Mouse (Mus musculus): ENCODE measurements around the gene Cux2.

- TF ChIP-seq USF1 (IDR thresholded peaks at IDR 0.05; ENCODE audit: low read depth, low read length) (no peak), CHD2 (IDR thresholded peaks at IDR 0.05; ENCODE audit: low read length) (no peak), E2F4 (IDR thresholded peaks at IDR 0.05; ENCODE audit: borderline replicate concordance, low read depth, low read length) (no peak)
Measured at GRCm38 (mm10) chr5:122077244-122077643, 27.3 kb upstream of the Cux2 start.
